Mouse (Mus musculus) inflammation-experienced regulatory T-cells, adult 6 months (primary cell): ENCODE data around the gene Ssx2ip. TPM values are rescaled to one million over a fixed set of nuclear protein-coding genes. Genes with fewer than 3 reads are reported as not detected.

ENCODE experiments used
- ATAC-seq: one replicate; pipeline ENCODE4 v1.8.0; 2017
- polyA plus RNA-seq, 3 experiments: library from polyadenylated mRNA; unstranded; fragments of 100-300 nt; shearing (Covaris generic); gene quantifications; one replicate each; pipeline ENCODE4 v1.2.1; 2017

The Ssx2ip gene
- polyA plus RNA-seq, 3 experiments from 2014 or later, result 0.91 to 1.3 (median 1.1) TPM

- ATAC-seq, result no peak
Observed at GRCm38 (mm10) chr3:146436114-146436513, 31.7 kb downstream of the Ssx2ip start.

DNA sequence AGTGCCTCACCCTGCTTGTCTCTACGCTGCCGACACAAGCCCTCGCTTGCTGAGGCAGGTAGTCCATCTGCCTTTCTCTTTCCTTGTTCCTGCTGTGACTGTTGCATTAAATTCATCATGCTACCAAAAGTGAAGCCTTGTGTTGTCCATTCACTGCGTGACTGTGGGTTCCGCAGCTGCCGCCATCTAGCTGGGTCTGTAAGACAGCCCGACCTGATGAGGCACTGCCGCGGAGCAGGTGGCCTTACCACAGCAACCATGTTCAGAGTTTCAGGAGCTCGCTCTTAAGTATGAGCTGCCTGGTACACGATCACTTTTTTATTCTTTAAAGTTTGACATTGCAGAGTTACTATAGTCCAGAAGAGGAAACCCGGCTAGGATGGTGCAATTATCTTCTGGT lies 35.6 kb downstream of the Ssx2ip start:
- ATAC-seq, result no peak

- ATAC-seq, result no peak
Observed at GRCm38 (mm10) chr3:146440422-146440821, 36.0 kb downstream of the Ssx2ip start.

- ATAC-seq, result no peak
Observed at GRCm38 (mm10) chr3:146442484-146442883, 38.0 kb downstream of the Ssx2ip start.

DNA sequence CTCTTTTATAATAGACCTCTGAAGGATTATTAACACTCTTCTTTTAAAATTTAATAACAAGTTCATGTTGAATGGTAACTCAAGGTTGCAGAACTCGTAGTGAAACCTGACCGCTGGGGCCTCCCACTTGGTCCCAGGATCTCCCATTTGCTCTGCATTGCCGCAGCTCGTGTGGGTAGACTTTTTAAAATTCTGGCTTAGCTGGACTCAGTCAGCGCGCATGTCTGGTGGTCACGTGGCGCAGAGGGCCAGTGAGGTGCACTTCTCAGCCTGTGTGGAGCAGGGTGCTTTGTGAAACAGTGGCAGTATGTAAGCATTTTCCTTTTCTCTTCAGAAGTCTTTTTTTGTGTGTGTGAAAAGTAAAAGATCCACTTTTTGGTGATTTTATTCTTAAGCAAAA lies 38.5 kb downstream of the Ssx2ip start:
- ATAC-seq, result no peak

- no peak for ATAC-seq
Observed at GRCm38 (mm10) chr3:146443380-146443779, 38.9 kb downstream of the Ssx2ip start.

GRCm38 (mm10) chr3:146444880-146445279 lies 40.4 kb downstream of the Ssx2ip start:
- ATAC-seq, result no peak

GRCm38 (mm10) chr3:146447156-146447555 lies 42.7 kb downstream of the Ssx2ip start:
- ATAC-seq, result no peak

- ATAC-seq, result no peak
Observed at GRCm38 (mm10) chr3:146447598-146447997, 43.2 kb downstream of the Ssx2ip start.

- ATAC-seq, result no peak
Observed at GRCm38 (mm10) chr3:146448372-146448771, 43.9 kb downstream of the Ssx2ip start.

DNA sequence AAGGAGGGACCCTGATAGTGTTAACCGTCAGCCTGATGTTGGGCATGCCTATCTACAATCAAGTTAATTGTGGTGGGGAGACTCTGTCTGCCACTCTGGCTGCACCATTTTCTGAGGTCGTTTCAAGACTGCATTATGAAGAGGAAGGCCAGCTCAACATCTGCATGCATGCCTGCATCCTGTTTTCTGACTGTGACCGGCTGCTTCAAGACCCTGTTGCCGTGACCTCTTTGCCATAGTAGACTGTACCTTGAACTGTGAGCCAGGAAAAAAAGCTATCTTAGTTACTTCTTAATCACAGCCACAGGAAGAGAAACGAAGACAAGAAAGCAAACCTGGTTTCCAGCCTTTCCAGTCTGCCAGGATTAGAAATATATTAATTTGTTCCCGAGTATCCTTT lies 44.5 kb downstream of the Ssx2ip start:
- no peak for ATAC-seq

DNA sequence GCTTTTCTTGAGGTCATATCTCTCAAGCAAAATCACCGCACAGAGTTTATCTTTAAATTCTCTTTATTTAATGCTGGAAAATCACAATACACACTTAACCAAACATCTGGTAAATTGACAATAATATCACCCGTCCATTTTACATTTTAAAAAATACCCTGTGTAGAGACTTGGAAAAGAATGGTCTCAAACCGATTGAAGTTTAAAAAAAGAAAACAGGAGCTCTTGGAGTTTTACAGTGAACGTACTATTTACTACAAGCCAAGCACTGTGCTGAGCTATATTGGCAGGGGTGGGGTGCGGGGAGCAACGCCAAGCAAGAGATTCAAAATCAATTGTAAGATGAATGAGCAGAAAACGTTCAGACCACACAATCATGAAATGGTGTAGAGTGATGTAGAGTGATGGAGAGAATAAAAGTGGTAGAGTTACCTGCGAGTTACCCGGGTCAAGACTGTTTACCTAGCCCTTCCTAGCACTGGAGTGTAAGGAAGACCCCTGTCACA lies 45.4 kb downstream of the Ssx2ip start, which contains the start of gene Ctbs:
Gene Ctbs, plus strand, starts transcription at position 51 of the 506 bp plus-strand sequence.
- no peak for ATAC-seq

GRCm38 (mm10) chr3:146450371-146450841 lies 46.0 kb downstream of the Ssx2ip start:
- peak; percentile 100 for ATAC-seq

DNA sequence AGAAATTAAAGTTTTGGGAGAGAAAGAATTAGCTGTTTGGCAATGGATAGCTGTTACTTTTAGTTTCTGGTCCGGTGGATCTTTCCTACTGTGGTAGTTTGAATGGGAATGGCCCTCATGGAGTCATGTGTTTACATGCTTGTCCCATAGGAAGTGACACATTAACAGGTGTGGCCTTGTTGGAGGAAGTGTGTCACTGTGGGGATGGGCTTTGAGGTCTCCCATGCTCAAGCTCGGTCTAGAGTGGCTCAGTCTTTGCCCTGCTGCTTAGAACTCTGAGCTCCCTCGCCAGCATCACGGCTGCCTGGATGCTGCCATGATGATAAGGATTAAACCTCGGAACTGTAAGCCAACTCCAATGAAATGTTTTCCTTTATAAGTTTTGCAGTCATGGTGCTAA lies 46.9 kb downstream of the Ssx2ip start:
- no peak for ATAC-seq

GRCm38 (mm10) chr3:146462939-146463338 lies 58.5 kb downstream of the Ssx2ip start:
- ATAC-seq, result no peak

- no peak for ATAC-seq
Observed at GRCm38 (mm10) chr3:146469226-146469625, 64.8 kb downstream of the Ssx2ip start.

- no peak for ATAC-seq
Observed at GRCm38 (mm10) chr3:146472657-146473056, 68.2 kb downstream of the Ssx2ip start.

- ATAC-seq, result no peak
Observed at GRCm38 (mm10) chr3:146473741-146474140, 69.3 kb downstream of the Ssx2ip start.

- no peak for ATAC-seq
Observed at GRCm38 (mm10) chr3:146474428-146474827, 70.0 kb downstream of the Ssx2ip start.

- ATAC-seq, result no peak
Observed at GRCm38 (mm10) chr3:146482044-146482443, 77.6 kb downstream of the Ssx2ip start.

DNA sequence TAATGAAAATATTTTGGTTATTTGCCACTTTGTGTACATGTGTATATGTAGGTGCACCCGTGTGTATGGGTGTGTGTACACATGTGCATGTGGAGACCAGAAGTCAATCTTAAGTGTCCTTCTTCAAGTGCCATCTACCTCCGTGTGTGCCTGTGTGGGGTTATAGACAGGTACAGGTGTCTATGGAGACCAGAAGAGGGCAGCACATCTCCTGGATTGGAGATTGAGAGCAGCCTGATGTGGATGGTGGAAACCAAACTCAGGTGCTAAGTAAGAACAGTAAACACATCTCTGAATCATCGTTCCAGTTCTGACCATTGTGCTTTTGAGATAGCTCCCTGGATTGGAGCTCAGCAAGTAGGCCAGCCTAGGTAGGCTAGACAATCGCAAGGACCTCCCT lies 82.0 kb downstream of the Ssx2ip start:
- ATAC-seq, result no peak
